Mouse (Mus musculus) left cerebral cortex, adult 8-10 months (tissue): ENCODE results near the gene Iqcb1. TPM values are rescaled to one million over a fixed set of nuclear protein-coding genes. Genes with fewer than 3 reads are reported as not detected.

Experiments used
- DNase-seq, 2 experiments: peaks; one replicate each; pipeline ENCODE4 v3.0.0; 2022; ENCODE audit warnings: low spot score in 2 of 2
- microRNA-seq, 2 experiments: library from miRNA; unstranded; fragments of <30 nt; microRNA quantifications; one replicate each; pipeline ENCODE4 v1.2.0; 2022
- total RNA-seq, 4 experiments: library from RNA; stranded (reverse); gene quantifications; 2 replicates each; pipeline ENCODE4 v1.2.4; 2022

Gene Iqcb1
- total RNA-seq, 4 experiments from 2014 or later = 48.5 to 55.7 (median 52.4) TPM

GRCm38 (mm10) chr16:36875276-36875851, 47.2 kb downstream of the Iqcb1 start:
- DNase-seq = no peak

- DNase-seq = no peak
Observed at GRCm38 (mm10) chr16:36877316-36877715, 49.1 kb downstream of the Iqcb1 start.

GRCm38 (mm10) chr16:36882737-36883343, 54.7 kb downstream of the Iqcb1 start:
- DNase-seq = no peak

GRCm38 (mm10) chr16:36884881-36885280, 56.7 kb downstream of the Iqcb1 start:
- no peak for DNase-seq

GRCm38 (mm10) chr16:36885912-36886311, 57.7 kb downstream of the Iqcb1 start:
- no peak for DNase-seq

- no peak for DNase-seq
Observed at GRCm38 (mm10) chr16:36887546-36887945, 59.4 kb downstream of the Iqcb1 start.

GRCm38 (mm10) chr16:36890559-36890958, 62.4 kb downstream of the Iqcb1 start:
- DNase-seq = no peak

GRCm38 (mm10) chr16:36891415-36891814, 63.2 kb downstream of the Iqcb1 start:
- DNase-seq = no peak

GRCm38 (mm10) chr16:36893317-36893716, 65.1 kb downstream of the Iqcb1 start:
- DNase-seq = no peak

GRCm38 (mm10) chr16:36896712-36897111, 68.5 kb downstream of the Iqcb1 start:
- no peak for DNase-seq

- DNase-seq = no peak
Observed at GRCm38 (mm10) chr16:36903156-36903555, 75.0 kb downstream of the Iqcb1 start.

GRCm38 (mm10) chr16:36911909-36912308, 83.7 kb downstream of the Iqcb1 start:
- no peak for DNase-seq

GRCm38 (mm10) chr16:36912311-36912710, 84.1 kb downstream of the Iqcb1 start:
- no peak for DNase-seq

- DNase-seq = no peak
Observed at GRCm38 (mm10) chr16:36914195-36914594, 86.0 kb downstream of the Iqcb1 start.

- DNase-seq = no peak
Observed at GRCm38 (mm10) chr16:36918505-36918904, 90.3 kb downstream of the Iqcb1 start.

GRCm38 (mm10) chr16:36920410-36920809, 92.2 kb downstream of the Iqcb1 start:
- DNase-seq = no peak

- no peak for DNase-seq
Observed at GRCm38 (mm10) chr16:36921067-36921613, 93.0 kb downstream of the Iqcb1 start.

GRCm38 (mm10) chr16:36921980-36922379, 93.8 kb downstream of the Iqcb1 start:
- no peak for DNase-seq

Small RNA genes lying within 50 kb of the gene (microRNA-seq; reads per million reads assigned to microRNA genes)
- gene Gm22617 = 0 reads per million in 2 experiments

Other genes starting within 250 kb of the Iqcb1 start
- 1 to 10 TPM in 3 of 4 experiments, under 1 TPM in 1; 0.74 to 3.8 (median 2.3) TPM for gene Cd86, start 162.3 kb upstream of the Iqcb1 start, total RNA-seq
- gene Ildr1, start 134.4 kb upstream of the Iqcb1 start, total RNA-seq = under 1 TPM; 0.13 to 0.57 (median 0.20) TPM
- 10 to 100 TPM; 28.4 to 42.2 (median 32.1) TPM for gene Slc15a2, start 43.4 kb upstream of the Iqcb1 start, total RNA-seq
- 1 to 10 TPM in 2 of 4 experiments, under 1 TPM in 2; 0.70 to 1.7 (median 1.2) TPM for gene Eaf2, start 46.6 kb downstream of the Iqcb1 start, total RNA-seq
- 10 to 100 TPM; 69.1 to 87.5 (median 73.6) TPM for gene Golgb1, start 46.8 kb downstream of the Iqcb1 start, total RNA-seq
- 10 to 100 TPM in 2 of 4 experiments, 1 to 10 TPM in 2; 3.6 to 13.4 (median 8.9) TPM for gene Hcls1, start 106.6 kb downstream of the Iqcb1 start, total RNA-seq
- gene Fbxo40, start 162.1 kb downstream of the Iqcb1 start, total RNA-seq = under 1 TPM; 0.11 to 0.39 (median 0.32) TPM
- gene Polq, start 183.4 kb downstream of the Iqcb1 start, total RNA-seq = 1 to 10 TPM; 1.1 to 2.6 (median 1.2) TPM